18 mouse cellular contexts compared by ENCODE assay signal in the genomic region with DNA sequence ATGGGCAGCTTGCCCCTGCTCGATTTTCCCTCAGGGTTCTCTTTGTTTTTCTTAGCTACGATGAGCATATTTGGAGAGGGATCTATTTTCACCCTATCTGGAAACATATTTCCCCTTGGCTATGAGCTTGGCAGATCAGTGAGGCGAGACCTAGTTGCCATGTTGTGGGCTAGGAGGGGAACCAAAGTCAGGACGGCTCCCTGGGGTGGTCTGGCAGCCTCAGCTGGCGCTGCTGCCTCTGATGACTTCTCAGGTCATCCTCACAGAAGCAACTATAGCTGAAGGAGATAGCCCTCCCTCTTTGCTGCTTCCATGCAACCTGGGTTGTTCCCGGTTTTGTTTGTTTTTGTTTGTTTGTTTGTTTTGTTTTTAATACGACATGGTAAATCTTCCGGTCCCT.
"Had no signal": no experiment of that assay in that cellular context is flagged by ENCODE, and none has a peak within 500 bp of the region (broad histone marks: within the 10 kb centered on the region; RNA-seq: fewer than 3 reads in every experiment).

No protein-coding gene starts in this region.

- H3K36me3 ChIP-seq: midbrain, embryonic 10.5 days; midbrain, embryonic 12.5 days; neural tube, embryonic 13.5 days; neural tube, embryonic 15.5 days had no signal

- H3K4me1 ChIP-seq: midbrain, embryonic 10.5 days; midbrain, embryonic 12.5 days had no signal

- H3K9ac ChIP-seq: lung, embryonic 14.5 days; midbrain, embryonic 12.5 days; neural tube, embryonic 13.5 days; neural tube, embryonic 15.5 days had no signal

- H3K27me3 ChIP-seq: midbrain, embryonic 12.5 days; neural tube, embryonic 13.5 days; neural tube, embryonic 15.5 days had no signal

- H3K9me3 ChIP-seq: midbrain, embryonic 10.5 days; midbrain, embryonic 12.5 days; neural tube, embryonic 13.5 days; neural tube, embryonic 15.5 days had no signal

- H3K27ac ChIP-seq: midbrain, embryonic 10.5 days; midbrain, embryonic 12.5 days; neural tube, embryonic 13.5 days; neural tube, embryonic 15.5 days had no signal

- H3K4me2 ChIP-seq: lung, embryonic 14.5 days; midbrain, embryonic 12.5 days; neural tube, embryonic 13.5 days; neural tube, embryonic 15.5 days had no signal

- H3K4me3 ChIP-seq: midbrain, embryonic 10.5 days; midbrain, embryonic 12.5 days; myocyte; neural tube, embryonic 13.5 days; neural tube, embryonic 15.5 days had no signal

- ATAC-seq: midbrain, embryonic 16.5 days had no signal

- DNase-seq: lung, embryonic 14.5 days; lung, postnatal 10 days; lung, postnatal 4 days; midbrain, embryonic 14.5 days; retina, postnatal 1 day; right cerebral cortex, adult 18-20 months; right cerebral cortex, postnatal 25 days; right cerebral cortex, postnatal 4 days; spleen, adult 18-20 months; thymus, adult 18-20 months; thymus, postnatal 14 days; thymus, postnatal 36 days had no signal
